Mouse (Mus musculus): ENCODE results near the gene Klhdc4. TPM values are rescaled to one million over a fixed set of nuclear protein-coding genes. Genes with fewer than 3 reads are reported as not detected.

Gene Klhdc4
- polyA plus RNA-seq, 1 experiment from 2014 or later, result 49.4 TPM

- H3K4me1 ChIP-seq (ENCODE audit: control insufficient read depth, insufficient read depth, low read length), result no peaks in the 10 kb centered on the region
- H3K36me3 ChIP-seq (ENCODE audit: control insufficient read depth, insufficient read depth, low read length), result no peaks in the 10 kb centered on the region
- H3K9ac ChIP-seq (ENCODE audit: low read length), result no peak overlapping the region
- no peak overlapping the region for H3K27ac ChIP-seq (ENCODE audit: low read depth, low read length)
- no peaks in the 10 kb centered on the region for H3K9me3 ChIP-seq (ENCODE audit: control insufficient read depth, low read length)
- 54% methylated on average over 6 of the region's 7 CpGs for WGBS
- no peak overlapping the region for H3K4me2 ChIP-seq
- no peaks in the 10 kb centered on the region for H3K27me3 ChIP-seq (ENCODE audit: control insufficient read depth, insufficient read depth, low read length)
- no peak overlapping the region for H3K4me3 ChIP-seq (ENCODE audit: low read depth, low read length)
- no peak for DNase-seq (ENCODE audit: low spot score, missing footprints)
- ATAC-seq (ENCODE audit: low FRiP score), result no peak
Measured at GRCm38 (mm10) chr8:121844765-121845164, 15.4 kb upstream of the Klhdc4 start.

GRCm38 (mm10) chr8:121843184-121843733 is 13.9 kb upstream of the Klhdc4 start:
- Histone ChIP-seq H3K36me3 (ENCODE audit: control insufficient read depth, insufficient read depth, low read length) (no peaks in the 10 kb centered on the region), H3K4me1 (ENCODE audit: control insufficient read depth, insufficient read depth, low read length) (no peaks in the 10 kb centered on the region), H3K9ac (ENCODE audit: low read length) (no peak overlapping the region), H3K27ac (ENCODE audit: low read depth, low read length) (no peak overlapping the region), H3K4me3 (ENCODE audit: low read depth, low read length) (no peak overlapping the region), H3K27me3 (ENCODE audit: control insufficient read depth, insufficient read depth, low read length) (no peaks in the 10 kb centered on the region), H3K9me3 (ENCODE audit: control insufficient read depth, low read length) (no peaks in the 10 kb centered on the region), H3K4me2 (no peak overlapping the region)
- no peak for ATAC-seq (ENCODE audit: low FRiP score)
- DNase-seq (ENCODE audit: low spot score, missing footprints), result no peak
- WGBS, result 89% methylated on average over 3 of the region's 3 CpGs

- Histone ChIP-seq H3K36me3 (ENCODE audit: control insufficient read depth, insufficient read depth, low read length) (no peaks in the 10 kb centered on the region), H3K4me1 (ENCODE audit: control insufficient read depth, insufficient read depth, low read length) (no peaks in the 10 kb centered on the region), H3K4me3 (ENCODE audit: low read depth, low read length) (no peak overlapping the region), H3K9me3 (ENCODE audit: control insufficient read depth, low read length) (no peaks in the 10 kb centered on the region), H3K9ac (ENCODE audit: low read length) (no peak overlapping the region), H3K27ac (ENCODE audit: low read depth, low read length) (no peak overlapping the region), H3K27me3 (ENCODE audit: control insufficient read depth, insufficient read depth, low read length) (no peaks in the 10 kb centered on the region), H3K4me2 (no peak overlapping the region)
- 92% methylated on average over 8 of the region's 8 CpGs for WGBS
- DNase-seq (ENCODE audit: low spot score, missing footprints) (no peak), ATAC-seq (ENCODE audit: low FRiP score) (no peak)
Measured at GRCm38 (mm10) chr8:121842064-121842955, 12.9 kb upstream of the Klhdc4 start.

- Histone ChIP-seq H3K27me3 (ENCODE audit: control insufficient read depth, insufficient read depth, low read length) (no peaks in the 10 kb centered on the region), H3K27ac (ENCODE audit: low read depth, low read length) (no peak overlapping the region), H3K4me3 (ENCODE audit: low read depth, low read length) (no peak overlapping the region), H3K36me3 (ENCODE audit: control insufficient read depth, insufficient read depth, low read length) (no peaks in the 10 kb centered on the region), H3K4me1 (ENCODE audit: control insufficient read depth, insufficient read depth, low read length) (no peaks in the 10 kb centered on the region), H3K9ac (ENCODE audit: low read length) (no peak overlapping the region), H3K9me3 (ENCODE audit: control insufficient read depth, low read length) (no peaks in the 10 kb centered on the region), H3K4me2 (no peak overlapping the region)
- WGBS, result 45% methylated on average over 8 of the region's 8 CpGs
- ATAC-seq (ENCODE audit: low FRiP score) (0 out of 2 replicates have a peak, but pooled peaks have one; percentile 46), DNase-seq (ENCODE audit: low spot score, missing footprints) (peak; percentile 97)
Measured at GRCm38 (mm10) chr8:121841242-121841641, 11.9 kb upstream of the Klhdc4 start.

- 0 out of 2 replicates have a peak overlapping the region, but pooled peaks have one; percentile 20 for H3K4me2 ChIP-seq
- 18% methylated on average over 6 of the region's 6 CpGs for WGBS
- peaks cover 7% of the 10 kb centered on the region for H3K4me1 ChIP-seq (ENCODE audit: control insufficient read depth, insufficient read depth, low read length)
- H3K4me3 ChIP-seq (ENCODE audit: low read depth, low read length), result no peak overlapping the region
- H3K27me3 ChIP-seq (ENCODE audit: control insufficient read depth, insufficient read depth, low read length), result no peaks in the 10 kb centered on the region
- H3K36me3 ChIP-seq (ENCODE audit: control insufficient read depth, insufficient read depth, low read length), result no peaks in the 10 kb centered on the region
- peak; percentile 97 for DNase-seq (ENCODE audit: low spot score, missing footprints)
- H3K9ac ChIP-seq (ENCODE audit: low read length), result no peak overlapping the region
- peak; percentile 61; the same call in 1 of the 2 replicates for ATAC-seq (ENCODE audit: low FRiP score)
- H3K9me3 ChIP-seq (ENCODE audit: control insufficient read depth, low read length), result no peaks in the 10 kb centered on the region
- H3K27ac ChIP-seq (ENCODE audit: low read depth, low read length), result no peak overlapping the region
Measured at GRCm38 (mm10) chr8:121832503-121832902, 3.1 kb upstream of the Klhdc4 start.

GRCm38 (mm10) chr8:121832061-121832460 is 2.7 kb upstream of the Klhdc4 start:
- no peaks in the 10 kb centered on the region for H3K36me3 ChIP-seq (ENCODE audit: control insufficient read depth, insufficient read depth, low read length)
- no peak overlapping the region for H3K4me3 ChIP-seq (ENCODE audit: low read depth, low read length)
- no peaks in the 10 kb centered on the region for H3K9me3 ChIP-seq (ENCODE audit: control insufficient read depth, low read length)
- no peak overlapping the region for H3K9ac ChIP-seq (ENCODE audit: low read length)
- H3K4me2 ChIP-seq, result no peak overlapping the region
- H3K4me1 ChIP-seq (ENCODE audit: control insufficient read depth, insufficient read depth, low read length), result peaks cover 7% of the 10 kb centered on the region
- H3K27ac ChIP-seq (ENCODE audit: low read depth, low read length), result no peak overlapping the region
- H3K27me3 ChIP-seq (ENCODE audit: control insufficient read depth, insufficient read depth, low read length), result no peaks in the 10 kb centered on the region
- 89% methylated on average over 2 of the region's 2 CpGs for WGBS
- 0 out of 2 replicates have a peak, but pooled peaks have one; percentile 19 for ATAC-seq (ENCODE audit: low FRiP score)
- DNase-seq (ENCODE audit: low spot score, missing footprints), result peak; percentile 83

GRCm38 (mm10) chr8:121829777-121830362 is 501 bp upstream of the Klhdc4 start:
- ATAC-seq (ENCODE audit: low FRiP score), result peak; percentile 77

GRCm38 (mm10) chr8:121828376-121829023 is 869 bp downstream of the Klhdc4 start:
- Histone ChIP-seq H3K36me3 (ENCODE audit: control insufficient read depth, insufficient read depth, low read length) (no peaks in the 10 kb centered on the region), H3K9ac (ENCODE audit: low read length) (peak overlapping the region; percentile 84), H3K4me3 (ENCODE audit: low read depth, low read length) (peak overlapping the region; percentile 97), H3K9me3 (ENCODE audit: control insufficient read depth, low read length) (no peaks in the 10 kb centered on the region), H3K27ac (ENCODE audit: low read depth, low read length) (no peak overlapping the region), H3K27me3 (ENCODE audit: control insufficient read depth, insufficient read depth, low read length) (no peaks in the 10 kb centered on the region), H3K4me1 (ENCODE audit: control insufficient read depth, insufficient read depth, low read length) (peaks cover 7% of the 10 kb centered on the region), H3K4me2 (peak overlapping the region; percentile 81)
- DNase-seq (ENCODE audit: low spot score, missing footprints) (peak; percentile 79), ATAC-seq (ENCODE audit: low FRiP score) (no peak)
- 37% methylated on average over 10 of the region's 10 CpGs for WGBS

More at GRCm38 (mm10) chr8:121829777-121830362, 501 bp upstream of the Klhdc4 start:
- H3K4me3 ChIP-seq (ENCODE audit: low read depth, low read length), result peak overlapping the region; percentile 97
- no peaks in the 10 kb centered on the region for H3K9me3 ChIP-seq (ENCODE audit: control insufficient read depth, low read length)
- no peaks in the 10 kb centered on the region for H3K27me3 ChIP-seq (ENCODE audit: control insufficient read depth, insufficient read depth, low read length)
- H3K9ac ChIP-seq (ENCODE audit: low read length), result peak overlapping the region; percentile 84
- no peak for DNase-seq (ENCODE audit: low spot score, missing footprints)
- no peak overlapping the region for H3K27ac ChIP-seq (ENCODE audit: low read depth, low read length)
- H3K4me1 ChIP-seq (ENCODE audit: control insufficient read depth, insufficient read depth, low read length), result peaks cover 7% of the 10 kb centered on the region
- peak overlapping the region; percentile 81 for H3K4me2 ChIP-seq
- WGBS, result 21% methylated on average over 18 of the region's 18 CpGs
- no peaks in the 10 kb centered on the region for H3K36me3 ChIP-seq (ENCODE audit: control insufficient read depth, insufficient read depth, low read length)
